Mouse (Mus musculus) MEL-GATA-1-ER (cell line): Measurements from ENCODE around the gene 9230102O04Rik.

Experiments used
- DNase-seq: peaks from one replicate; pipeline ENCODE4 v3.0.0-alpha.2; 2012; ENCODE audit warnings: low read depth; ENCODE audit errors: extremely low read depth

The 9230102O04Rik gene

GRCm38 (mm10) chr2:9886031-9886430 lies 3.3 kb downstream of the 9230102O04Rik start:
- no peak for DNase-seq

GRCm38 (mm10) chr2:9885217-9885770 lies 4.0 kb downstream of the 9230102O04Rik start:
- no peak for DNase-seq

- no peak for DNase-seq
Observed at GRCm38 (mm10) chr2:9884533-9885216, 4.7 kb downstream of the 9230102O04Rik start.

GRCm38 (mm10) chr2:9883803-9884532 lies 5.4 kb downstream of the 9230102O04Rik start:
- DNase-seq = no peak

GRCm38 (mm10) chr2:9882926-9883802 lies 6.2 kb downstream of the 9230102O04Rik start:
- no peak for DNase-seq

- no peak for DNase-seq
Observed at GRCm38 (mm10) chr2:9882371-9882925, 6.9 kb downstream of the 9230102O04Rik start.

GRCm38 (mm10) chr2:9881611-9882023 lies 7.7 kb downstream of the 9230102O04Rik start:
- no peak for DNase-seq

GRCm38 (mm10) chr2:9881051-9881591 lies 8.2 kb downstream of the 9230102O04Rik start, which contains the start of gene 4930412O13Rik:
Gene 4930412O13Rik (plus strand): TSS chr2:9881252.
- DNase-seq = no peak

- DNase-seq = no peak
Observed at GRCm38 (mm10) chr2:9880271-9880670, 9.1 kb downstream of the 9230102O04Rik start.

- peak; percentile 73 for DNase-seq
Observed at GRCm38 (mm10) chr2:9879493-9879892, 9.8 kb downstream of the 9230102O04Rik start.

- DNase-seq = peak; percentile 46
Observed at GRCm38 (mm10) chr2:9879092-9879491, 10.2 kb downstream of the 9230102O04Rik start.

- DNase-seq = peak; percentile 46
Observed at GRCm38 (mm10) chr2:9878564-9879081, 10.7 kb downstream of the 9230102O04Rik start.

GRCm38 (mm10) chr2:9877966-9878563 lies 11.3 kb downstream of the 9230102O04Rik start:
- no peak for DNase-seq

- no peak for DNase-seq
Observed at GRCm38 (mm10) chr2:9877326-9877690, 12.0 kb downstream of the 9230102O04Rik start.

- no peak for DNase-seq
Observed at GRCm38 (mm10) chr2:9876621-9877325, 12.6 kb downstream of the 9230102O04Rik start.

- no peak for DNase-seq
Observed at GRCm38 (mm10) chr2:9875676-9876357, 13.5 kb downstream of the 9230102O04Rik start.

GRCm38 (mm10) chr2:9875220-9875619 lies 14.1 kb downstream of the 9230102O04Rik start:
- DNase-seq = no peak

- no peak for DNase-seq
Observed at GRCm38 (mm10) chr2:9874467-9875219, 14.7 kb downstream of the 9230102O04Rik start.
